In genomic region chr19:50515059-50515673, GRCm38 (mm10) we compare ENCODE assay signal across 17 mouse cellular contexts.
DNase-seq lines count a peak whose midpoint lies in the region; ATAC-seq and TF ChIP-seq lines count a peak whose summit lies in the region.
"Had no signal": no experiment of that assay in that cellular context is flagged by ENCODE, and none has a peak within 500 bp of the region (broad histone marks: within the 10 kb centered on the region; RNA-seq: fewer than 3 reads in every experiment).

No protein-coding gene starts in this region.

- peak; percentile 12 for DNase-seq in embryo, embryonic 10.5 days (ENCODE audit: low spot score)
- DNase-seq in embryo, embryonic 10 days (ENCODE audit: low spot score): no peak
- no peak for DNase-seq in left cerebral cortex, adult 2 months (ENCODE audit: extremely low spot score in 1 of 2, low spot score in 2 of 2)
- DNase-seq in left cerebral cortex, postnatal 10 days (ENCODE audit: extremely low spot score in 1 of 2, low spot score in 2 of 2): no peak
- peak; percentile 49 for DNase-seq in forebrain, postnatal 0 days
- no peak for DNase-seq in midbrain, postnatal 0 days (ENCODE audit: low spot score)
- no peak for DNase-seq in gastrocnemius, adult 18-20 months (ENCODE audit: low spot score)
- DNase-seq: cerebellum, postnatal 10 days; gastrocnemius, postnatal 10 days; heart, adult 18-20 months; kidney, adult 18-20 months; kidney, postnatal 25 days; left cerebral cortex, postnatal 4 days; lung, adult 18-20 months; lung, postnatal 36 days had no signal

- H3K27me3 ChIP-seq in forebrain, postnatal 0 days (ENCODE audit: insufficient read depth, low read length): no peaks in the 10 kb centered on the region
- H3K27me3 ChIP-seq in midbrain, postnatal 0 days (ENCODE audit: insufficient read depth, low read length): no peaks in the 10 kb centered on the region
- no peaks in the 10 kb centered on the region for H3K27me3 ChIP-seq in kidney, embryonic 15.5 days
- H3K27me3 ChIP-seq: embryonic facial prominence, embryonic 13.5 days had no signal

- no peak for TF ChIP-seq CTCF in left cerebral cortex, adult 2 months (IDR thresholded peaks at IDR 0.05)
- TF ChIP-seq CTCF in forebrain, postnatal 0 days (IDR thresholded peaks at IDR 0.05; ENCODE audit: low read depth): no peak
- no peak for TF ChIP-seq CTCF in midbrain, postnatal 0 days (IDR thresholded peaks at IDR 0.05)

- WGBS in forebrain, postnatal 0 days: 13% methylated on average over 10 of the region's 10 CpGs
- WGBS in midbrain, postnatal 0 days: 30% methylated on average over 10 of the region's 10 CpGs
- WGBS in kidney, embryonic 15.5 days: 77% methylated on average over 10 of the region's 10 CpGs

- ATAC-seq in forebrain, postnatal 0 days: peak; percentile 63; the same call in 1 of the 2 replicates
- no peak for ATAC-seq in midbrain, postnatal 0 days (ENCODE audit: low FRiP score)
- ATAC-seq in kidney, embryonic 15.5 days (replicated peaks; ENCODE audit: low FRiP score): no peak

- peak overlapping the region; percentile 35; the same call in 1 of the 2 replicates for H3K9ac ChIP-seq in forebrain, postnatal 0 days
- H3K9ac ChIP-seq in midbrain, postnatal 0 days (replicated peaks; ENCODE audit: low read length, poor library complexity, severe bottlenecking): no peak overlapping the region
- H3K9ac ChIP-seq in kidney, embryonic 15.5 days: no peak overlapping the region
- H3K9ac ChIP-seq: embryonic facial prominence, embryonic 13.5 days had no signal

- peak overlapping the region; percentile 37 for H3K4me2 ChIP-seq in forebrain, postnatal 0 days (ENCODE audit: low read depth)
- H3K4me2 ChIP-seq in midbrain, postnatal 0 days (ENCODE audit: low read depth, low read length, poor library complexity, severe bottlenecking): peak overlapping the region; percentile 13; the same call in 1 of the 2 replicates
- H3K4me2 ChIP-seq in kidney, embryonic 15.5 days: no peak overlapping the region
- H3K4me2 ChIP-seq: embryonic facial prominence, embryonic 13.5 days had no signal

- H3K4me1 ChIP-seq in forebrain, postnatal 0 days (ENCODE audit: insufficient read depth): peaks cover 15% of the 10 kb centered on the region
- H3K4me1 ChIP-seq in midbrain, postnatal 0 days (ENCODE audit: insufficient read depth, low read length): 0 out of 2 replicates have a peak, but pooled peaks cover 4% of the 10 kb centered on the region
- H3K4me1 ChIP-seq in kidney, embryonic 15.5 days: no peaks in the 10 kb centered on the region
- H3K4me1 ChIP-seq: embryonic facial prominence, embryonic 13.5 days had no signal

- H3K27ac ChIP-seq in left cerebral cortex, adult 2 months: no peak overlapping the region
- H3K27ac ChIP-seq in forebrain, postnatal 0 days (ENCODE audit: low read depth, low read length): no peak overlapping the region
- H3K27ac ChIP-seq in midbrain, postnatal 0 days (ENCODE audit: low read depth, low read length): no peak overlapping the region
- H3K27ac ChIP-seq in kidney, embryonic 15.5 days: no peak overlapping the region
- H3K27ac ChIP-seq: embryonic facial prominence, embryonic 13.5 days had no signal

- 0 out of 2 replicates have a peak overlapping the region, but pooled peaks have one; percentile 13 for H3K4me3 ChIP-seq in left cerebral cortex, adult 2 months
- H3K4me3 ChIP-seq in forebrain, postnatal 0 days (ENCODE audit: low read depth, low read length): peak overlapping the region; percentile 10; the same call in 1 of the 2 replicates
- no peak overlapping the region for H3K4me3 ChIP-seq in midbrain, postnatal 0 days (ENCODE audit: low read depth, low read length)
- no peak overlapping the region for H3K4me3 ChIP-seq in kidney, embryonic 15.5 days (replicated peaks)
- H3K4me3 ChIP-seq: embryonic facial prominence, embryonic 13.5 days had no signal

- no peaks in the 10 kb centered on the region for H3K36me3 ChIP-seq in forebrain, postnatal 0 days (ENCODE audit: insufficient read depth)
- H3K36me3 ChIP-seq in midbrain, postnatal 0 days (ENCODE audit: insufficient read depth, low read length): no peaks in the 10 kb centered on the region
- H3K36me3 ChIP-seq in kidney, embryonic 15.5 days: no peaks in the 10 kb centered on the region
- H3K36me3 ChIP-seq: embryonic facial prominence, embryonic 13.5 days had no signal

- intact Hi-C loops in left cerebral cortex, adult 2 months (cut with DNase I): no loop called here
- intact Hi-C loops in left cerebral cortex, postnatal 10 days (cut with DNase I): no loop called here

- no peaks in the 10 kb centered on the region for H3K9me3 ChIP-seq in forebrain, postnatal 0 days (ENCODE audit: low read length)
- no peaks in the 10 kb centered on the region for H3K9me3 ChIP-seq in midbrain, postnatal 0 days (ENCODE audit: low read length)
- H3K9me3 ChIP-seq in kidney, embryonic 15.5 days (replicated peaks): no peaks in the 10 kb centered on the region
- H3K9me3 ChIP-seq: embryonic facial prominence, embryonic 13.5 days had no signal

Comparison
In these comparisons a context has a peak if more than half of its experiments do, and no peak if none do; other contexts are left out.
1. DNase-seq: peak in embryo, embryonic 10.5 days (single experiment) and forebrain, postnatal 0 days (single experiment); none in embryo, embryonic 10 days (single experiment), left cerebral cortex, adult 2 months (0 of 2), left cerebral cortex, postnatal 10 days (0 of 2), midbrain, postnatal 0 days (single experiment) and gastrocnemius, adult 18-20 months (single experiment).
2. H3K4me3 ChIP-seq: peak in left cerebral cortex, adult 2 months (single experiment) and forebrain, postnatal 0 days (single experiment); none in midbrain, postnatal 0 days (single experiment) and kidney, embryonic 15.5 days (single experiment).